Mouse (Mus musculus) liver, embryonic 11.5 days (tissue): Measurements from ENCODE around the gene Slx1b. TPM values are rescaled to one million over a fixed set of nuclear protein-coding genes. Genes with fewer than 3 reads are reported as not detected.
A peak's percentile ranks its signal among the peaks of the same experiment; 100 is the strongest.

Experiments
- ATAC-seq: fragments of 200-750 bp; cut with Nextera tagmentation; replicated peaks from 2 replicates; pipeline ENCODE4 v1.8.0; 2017; ENCODE audit warnings: moderate number of reproducible peaks, mild to moderate bottlenecking, moderate TSS enrichment, moderate library complexity; ENCODE audit not compliant: low FRiP score
- DNase-seq: peaks from one replicate; pipeline ENCODE4 v3.0.0-alpha.2; 2017; ENCODE audit warnings: low spot score
- H3K27ac ChIP-seq: fragments of 300-500 bp; sonication (generic); 2 replicates; pipeline ENCODE4 v1.5.1; 2014; ENCODE audit warnings: mild to moderate bottlenecking, low read depth, low read length, control low read depth
- H3K27me3 ChIP-seq: fragments of 300-500 bp; sonication (generic); replicated peaks from 2 replicates; pipeline ENCODE4 v1.6.1; 2014; ENCODE audit warnings: low read length, mixed read lengths; ENCODE audit not compliant: control insufficient read depth, insufficient read depth
- H3K36me3 ChIP-seq: fragments of 300-500 bp; sonication (generic); 2 replicates; pipeline ENCODE4 v1.6.1; 2014; ENCODE audit warnings: mild to moderate bottlenecking, low read length, moderate library complexity, mixed read lengths; ENCODE audit not compliant: control insufficient read depth, insufficient read depth
- H3K4me1 ChIP-seq: fragments of 300-500 bp; sonication (generic); replicated peaks from 2 replicates; pipeline ENCODE4 v1.6.1; 2014; ENCODE audit warnings: low read length, mixed read lengths; ENCODE audit not compliant: control insufficient read depth, insufficient read depth
- H3K4me2 ChIP-seq: fragments of 300-500 bp; sonication (generic); 2 replicates; pipeline ENCODE4 v1.6.1; 2014; ENCODE audit warnings: mild to moderate bottlenecking, control low read depth, moderate library complexity
- H3K4me3 ChIP-seq: fragments of 300-500 bp; sonication (generic); 2 replicates; pipeline ENCODE4 v1.5.1; 2014; ENCODE audit warnings: low read depth, low read length, control low read depth
- H3K9ac ChIP-seq: fragments of 300-500 bp; sonication (generic); 2 replicates; pipeline ENCODE4 v1.6.1; 2014; ENCODE audit warnings: low read depth, low read length, control low read depth
- H3K9me3 ChIP-seq: fragments of 300-500 bp; sonication (generic); 2 replicates; pipeline ENCODE4 v1.6.1; 2016; ENCODE audit warnings: low read length, inconsistent platforms, mixed read lengths; ENCODE audit not compliant: control insufficient read depth
- WGBS: fragments of 180-500 bp; shearing (Covaris S2); extraction: QIAGEN DNeasy Blood & Tissue Kit; methylation state at CpG from one replicate; pipeline ENCODE4 v1.1.7; 2014; 5-methylcytosine and 5-hydroxymethylcytosine counted together
- polyA plus RNA-seq: library from polyadenylated mRNA; unstranded; fragments of >200 nt; fragmentation: Nextera tagmentation; extraction: Ambion mirVana; gene quantifications from 2 replicates; pipeline ENCODE4 v1.2.1, GENCODE M21; 2014

Slx1b gene
- polyA plus RNA-seq, 1 experiment from 2014 or later: 6.6 TPM

DNA sequence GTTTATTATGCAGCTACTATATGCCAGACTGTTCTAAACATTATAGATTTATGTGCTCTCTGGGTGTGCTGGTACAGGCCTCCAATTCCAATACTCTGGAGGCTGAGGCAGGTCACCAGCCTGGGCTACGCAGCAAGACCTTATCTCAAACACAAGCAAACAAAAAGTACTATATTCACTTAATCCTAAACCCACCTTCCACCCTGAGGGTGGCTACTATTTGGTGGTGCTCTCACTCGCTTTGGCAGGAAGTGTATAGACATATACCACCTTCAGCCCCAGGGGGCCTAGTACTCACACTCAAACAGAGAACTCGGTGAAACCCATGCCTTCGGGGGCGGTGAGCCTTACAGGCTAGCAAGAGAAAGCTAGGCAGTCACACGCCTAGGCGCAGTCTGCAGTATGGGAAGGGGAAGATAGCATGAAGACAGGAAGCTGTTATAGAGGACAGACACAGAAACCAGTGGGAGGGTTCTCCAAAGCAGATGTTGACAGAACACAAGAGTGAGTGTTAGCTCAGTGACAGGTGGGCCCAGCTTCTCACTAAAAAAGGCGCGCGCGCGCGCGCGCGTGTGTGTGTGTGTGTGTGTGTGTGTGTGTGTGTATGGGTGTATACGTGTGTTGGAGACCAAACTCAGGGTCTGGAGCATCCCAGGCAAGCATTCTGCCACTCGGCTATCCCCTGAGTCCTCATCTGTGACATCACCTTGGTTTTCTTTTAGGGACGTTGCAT, 12.0 kb upstream of the Slx1b start, which contains the start of gene Coro1a:
Gene Coro1a (minus strand): TSS at position 346 of the 733 bp plus-strand sequence.
- no peak for DNase-seq
- peaks cover 6% of the 10 kb centered on the region; the same call in 1 of the 2 replicates for H3K27me3 ChIP-seq
- H3K9ac ChIP-seq: no peak within 1 kb of the TSS; the same call in 1 of the 2 replicates
- ATAC-seq: 0 out of 2 replicates have a peak, but pooled peaks have one; percentile 20
- no peak within 1 kb of the TSS for H3K4me3 ChIP-seq
- no peaks in the 10 kb centered on the region for H3K36me3 ChIP-seq
- H3K4me1 ChIP-seq: peaks cover 12% of the 10 kb centered on the region
- 73% methylated on average over 19 of the region's 19 CpGs for WGBS
- H3K4me2 ChIP-seq: 0 out of 2 replicates have a peak within 1 kb of the TSS, but pooled peaks have one; percentile 3
- H3K27ac ChIP-seq: no peak within 1 kb of the TSS
- H3K9me3 ChIP-seq: no peaks in the 10 kb centered on the region

DNA sequence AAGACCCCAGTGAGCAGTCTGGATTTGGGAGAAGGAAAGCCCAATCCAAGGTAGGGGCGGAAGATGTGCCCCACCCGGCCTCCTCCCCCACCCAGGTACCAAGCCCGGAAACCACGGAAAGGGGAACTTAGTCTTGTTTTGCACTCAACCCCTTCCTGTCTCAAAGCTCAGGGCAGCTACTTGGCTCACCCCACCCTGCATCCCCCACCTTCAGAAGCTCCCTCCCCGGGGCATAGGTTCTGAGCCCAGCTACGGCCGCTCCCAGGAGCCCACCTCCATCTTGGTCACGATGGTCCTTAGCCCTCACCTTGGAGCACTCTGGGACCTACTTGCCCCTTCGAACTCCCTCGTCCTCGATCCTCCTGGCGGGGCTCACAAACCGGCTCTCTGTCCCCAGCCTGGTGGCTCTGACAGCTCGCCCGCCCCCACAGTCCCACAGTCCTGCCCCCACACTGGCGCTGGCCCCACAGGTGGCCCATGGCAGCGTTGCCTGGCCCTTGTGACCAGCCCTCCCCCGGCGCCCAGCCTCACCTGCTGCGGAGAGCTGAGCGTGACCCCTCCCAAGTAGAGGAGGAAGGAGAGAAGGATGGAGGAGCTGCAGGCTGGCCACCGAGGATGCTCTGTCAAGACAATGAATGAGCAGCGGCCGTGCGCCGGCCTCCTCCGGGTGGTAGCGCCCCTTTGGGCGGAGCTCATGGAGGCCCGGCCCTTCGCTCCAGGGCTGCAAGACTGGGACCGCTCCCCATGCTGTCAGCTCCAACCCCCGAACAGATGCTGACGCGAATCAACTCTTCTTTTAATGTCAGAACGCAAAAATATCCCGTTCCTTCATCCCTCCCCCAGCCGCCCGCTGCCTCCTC, 8.8 kb upstream of the Slx1b start:
- WGBS: 3% methylated on average over 39 of the region's 39 CpGs
- ATAC-seq: peak; percentile 72
- Histone ChIP-seq H3K4me2 (peak overlapping the region; percentile 75), H3K4me3 (peak overlapping the region; percentile 50), H3K36me3 (peaks cover 5% of the 10 kb centered on the region), H3K9me3 (no peaks in the 10 kb centered on the region), H3K4me1 (peaks cover 15% of the 10 kb centered on the region), H3K27me3 (peaks cover 6% of the 10 kb centered on the region; the same call in 1 of the 2 replicates), H3K27ac (peak overlapping the region; percentile 47; the same call in 1 of the 2 replicates), H3K9ac (peak overlapping the region; percentile 32)
- DNase-seq: peak; percentile 80

DNA sequence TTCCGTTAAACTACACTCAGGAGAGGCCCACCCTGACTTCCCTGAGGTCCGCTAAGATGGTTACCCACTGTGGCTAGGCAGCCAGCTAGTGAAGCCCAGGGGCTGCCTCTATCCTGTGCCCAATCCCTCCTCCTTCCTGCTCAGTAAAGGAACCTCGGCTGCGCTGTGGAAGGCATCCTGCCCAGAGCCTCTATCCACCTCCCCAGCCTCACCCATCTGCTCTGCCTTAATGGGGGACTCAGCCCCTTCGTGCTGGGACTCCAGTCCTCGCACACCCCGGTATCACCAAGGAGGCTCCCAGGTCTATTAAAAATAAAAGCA, 8.1 kb upstream of the Slx1b start:
- Histone ChIP-seq H3K9me3 (no peaks in the 10 kb centered on the region), H3K4me3 (peak overlapping the region; percentile 50), H3K27ac (peak overlapping the region; percentile 54; the same call in 1 of the 2 replicates), H3K4me2 (peak overlapping the region; percentile 75), H3K9ac (peak overlapping the region; percentile 36; the same call in 1 of the 2 replicates), H3K36me3 (peaks cover 5% of the 10 kb centered on the region), H3K27me3 (peaks cover 6% of the 10 kb centered on the region; the same call in 1 of the 2 replicates), H3K4me1 (peaks cover 15% of the 10 kb centered on the region)
- no peak for ATAC-seq
- WGBS: 18% methylated on average over 7 of the region's 7 CpGs
- DNase-seq: no peak

DNA sequence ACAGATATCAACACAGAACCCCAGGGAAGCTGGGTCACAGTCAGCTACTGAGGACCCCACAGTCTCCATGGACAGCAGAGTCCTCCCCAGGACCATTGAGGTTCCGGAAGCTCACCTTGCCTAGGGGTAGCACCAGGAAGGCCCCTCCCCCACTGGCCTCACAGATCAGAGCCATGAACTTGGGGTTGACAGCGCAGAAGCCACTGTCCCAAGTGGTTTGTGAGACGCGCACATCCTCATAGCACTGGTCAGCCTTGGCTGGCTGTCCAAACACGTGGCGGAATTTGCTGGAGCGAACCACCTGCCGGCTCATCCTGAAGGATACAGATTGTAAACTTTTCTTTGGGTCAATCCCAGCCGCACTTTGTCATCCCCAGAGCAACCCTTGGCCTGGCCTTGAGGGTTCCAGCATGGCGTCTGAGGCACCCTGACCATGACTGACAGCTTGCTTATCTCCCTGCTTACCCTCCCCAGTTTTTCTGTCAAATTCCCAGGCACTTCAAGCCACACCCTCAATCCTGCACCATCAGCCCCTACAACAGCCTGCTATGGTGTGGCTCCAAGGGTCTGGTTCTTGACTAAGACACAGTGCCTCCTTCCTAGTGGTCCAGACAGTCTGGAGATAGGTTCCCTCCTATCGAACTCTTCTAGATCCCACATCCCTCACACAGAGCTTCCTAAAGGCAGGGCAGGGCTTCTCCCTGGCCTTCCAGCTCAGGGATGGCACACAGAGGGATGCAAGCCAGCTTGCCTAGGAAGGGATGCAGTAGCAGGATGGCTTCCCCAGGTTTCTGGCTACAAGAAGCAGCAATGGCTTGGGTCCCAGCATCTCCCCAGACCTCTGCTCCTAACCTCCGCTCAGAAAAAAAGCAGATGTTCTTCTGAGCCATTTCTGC, 7.5 kb upstream of the Slx1b start:
- DNase-seq: no peak
- Histone ChIP-seq H3K27me3 (peaks cover 6% of the 10 kb centered on the region; the same call in 1 of the 2 replicates), H3K27ac (peak overlapping the region; percentile 54; the same call in 1 of the 2 replicates), H3K4me3 (peak overlapping the region; percentile 50), H3K4me2 (peak overlapping the region; percentile 75), H3K4me1 (peaks cover 15% of the 10 kb centered on the region), H3K9ac (peak overlapping the region; percentile 36; the same call in 1 of the 2 replicates), H3K36me3 (peaks cover 5% of the 10 kb centered on the region), H3K9me3 (no peaks in the 10 kb centered on the region)
- ATAC-seq: no peak
- WGBS: 52% methylated on average over 12 of the region's 12 CpGs

DNA sequence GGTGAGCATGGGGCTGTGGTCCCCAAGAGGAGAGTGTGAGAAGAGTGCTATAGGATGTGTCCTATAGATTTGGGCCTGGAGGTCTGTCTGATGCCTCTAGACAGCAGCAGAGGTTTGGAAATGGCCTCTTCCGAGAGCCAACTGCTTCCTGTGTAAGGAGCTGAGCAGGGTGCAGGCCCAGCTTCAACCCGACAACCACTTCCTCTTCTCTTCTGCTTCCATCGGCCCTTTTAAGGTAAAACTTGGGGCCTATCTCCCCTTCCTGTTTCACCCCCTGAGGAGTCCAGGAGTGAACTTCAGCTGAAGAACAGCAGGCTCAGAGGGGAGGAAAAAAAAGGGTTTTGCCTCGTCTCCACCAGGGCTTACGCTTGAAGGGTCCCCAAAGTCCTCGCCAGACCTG, 6.8 kb upstream of the Slx1b start:
- Histone ChIP-seq H3K9me3 (no peaks in the 10 kb centered on the region), H3K4me2 (peak overlapping the region; percentile 75), H3K27me3 (peaks cover 6% of the 10 kb centered on the region; the same call in 1 of the 2 replicates), H3K4me1 (peaks cover 12% of the 10 kb centered on the region), H3K4me3 (no peak overlapping the region), H3K27ac (0 out of 2 replicates have a peak overlapping the region, but pooled peaks have one; percentile 35), H3K36me3 (peaks cover 5% of the 10 kb centered on the region), H3K9ac (no peak overlapping the region)
- no peak for DNase-seq
- ATAC-seq: no peak
- 58% methylated on average over 6 of the region's 6 CpGs for WGBS

DNA sequence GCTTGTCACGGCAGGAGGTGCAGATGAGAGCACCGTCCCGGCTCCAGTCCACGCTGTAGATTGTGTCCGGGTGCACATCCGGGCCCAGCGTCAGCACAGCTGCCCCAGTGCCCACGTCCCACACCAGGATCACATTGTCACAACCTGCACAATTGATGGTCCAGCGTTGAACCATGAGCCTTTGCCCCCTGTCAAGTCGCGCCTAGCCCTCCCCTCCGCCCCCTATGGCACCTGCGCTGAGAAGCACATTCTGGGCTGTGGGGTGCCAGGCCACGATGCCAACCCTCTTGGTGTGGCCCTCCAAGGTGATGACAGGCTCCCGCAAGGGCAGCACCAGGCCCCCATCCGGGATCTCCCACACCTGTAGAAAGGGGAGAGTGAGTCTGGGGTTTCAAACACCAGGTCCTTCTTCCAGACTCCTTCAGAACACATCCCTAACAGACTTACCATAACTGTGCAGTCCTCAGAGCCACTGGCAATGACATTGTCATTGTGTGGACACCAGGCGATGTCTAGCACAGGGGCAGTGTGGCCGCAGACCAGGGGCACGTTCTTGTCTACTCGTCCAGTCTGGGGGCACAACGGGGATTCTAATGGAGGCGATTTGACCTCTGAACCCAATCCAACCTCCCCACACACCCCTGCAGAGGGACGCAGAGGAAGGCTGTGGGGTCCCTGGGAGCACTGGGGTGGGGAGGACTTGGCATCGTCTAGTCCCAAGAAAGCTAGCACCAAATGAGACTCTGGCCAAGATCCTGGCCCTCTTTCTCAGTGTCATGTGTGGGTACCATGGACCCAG, 6.2 kb upstream of the Slx1b start:
- H3K9ac ChIP-seq: peak overlapping the region; percentile 27; the same call in 1 of the 2 replicates
- WGBS: 58% methylated on average over 24 of the region's 24 CpGs
- no peak for ATAC-seq

DNA sequence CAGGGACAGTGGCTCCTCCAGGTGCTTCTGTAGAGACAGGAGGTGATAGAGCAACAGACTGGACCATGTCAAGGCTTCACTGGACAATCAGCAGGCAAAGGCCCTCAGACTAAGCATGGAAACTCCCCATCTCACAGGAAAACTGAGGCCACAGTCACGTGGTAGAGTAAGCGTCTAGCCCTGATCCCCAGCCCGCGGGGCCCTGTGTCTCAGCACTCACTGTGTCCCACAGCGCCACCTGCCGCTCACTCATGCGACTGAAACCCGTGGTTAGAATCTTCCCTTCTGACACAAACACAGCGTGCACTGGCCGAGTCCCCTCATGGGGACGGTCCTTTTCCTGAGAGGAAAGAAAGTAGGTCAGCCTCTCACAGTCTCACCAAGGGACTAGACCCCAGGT, 5.5 kb upstream of the Slx1b start:
- peak overlapping the region; percentile 75 for H3K4me2 ChIP-seq
- no peaks in the 10 kb centered on the region for H3K9me3 ChIP-seq
- peak; percentile 81 for DNase-seq
- no peak overlapping the region; the same call in 1 of the 2 replicates for H3K27ac ChIP-seq
- ATAC-seq: peak; percentile 63
- H3K4me3 ChIP-seq: peak overlapping the region; percentile 11; the same call in 1 of the 2 replicates
- H3K9ac ChIP-seq: peak overlapping the region; percentile 27; the same call in 1 of the 2 replicates
- peaks cover 6% of the 10 kb centered on the region; the same call in 1 of the 2 replicates for H3K27me3 ChIP-seq
- peaks cover 5% of the 10 kb centered on the region for H3K36me3 ChIP-seq
- WGBS: 2% methylated on average over 11 of the region's 11 CpGs
- H3K4me1 ChIP-seq: peaks cover 18% of the 10 kb centered on the region

More for the DNA sequence above, 6.2 kb upstream of the Slx1b start:
- peak overlapping the region; percentile 75 for H3K4me2 ChIP-seq
- no peaks in the 10 kb centered on the region for H3K9me3 ChIP-seq
- H3K36me3 ChIP-seq: peaks cover 5% of the 10 kb centered on the region
- peaks cover 15% of the 10 kb centered on the region for H3K4me1 ChIP-seq
- 0 out of 2 replicates have a peak overlapping the region, but pooled peaks have one; percentile 35 for H3K27ac ChIP-seq
- peaks cover 6% of the 10 kb centered on the region; the same call in 1 of the 2 replicates for H3K27me3 ChIP-seq
- no peak for DNase-seq
- peak overlapping the region; percentile 11; the same call in 1 of the 2 replicates for H3K4me3 ChIP-seq
